Mouse (Mus musculus): ENCODE data around the gene Zfp462. TPM values are rescaled to one million over a fixed set of nuclear protein-coding genes. Genes with fewer than 3 reads are reported as not detected.
A peak's percentile ranks its signal among the peaks of the same experiment; 100 is the strongest.
"Not testable (repeated sequence)": the region's sequence is repeated elsewhere in the genome, so short reads cannot be mapped to it uniquely, and the experiment has no call there.

Gene Zfp462
- polyA plus RNA-seq, 1 experiment from 2014 or later: 1.1 TPM

DNA sequence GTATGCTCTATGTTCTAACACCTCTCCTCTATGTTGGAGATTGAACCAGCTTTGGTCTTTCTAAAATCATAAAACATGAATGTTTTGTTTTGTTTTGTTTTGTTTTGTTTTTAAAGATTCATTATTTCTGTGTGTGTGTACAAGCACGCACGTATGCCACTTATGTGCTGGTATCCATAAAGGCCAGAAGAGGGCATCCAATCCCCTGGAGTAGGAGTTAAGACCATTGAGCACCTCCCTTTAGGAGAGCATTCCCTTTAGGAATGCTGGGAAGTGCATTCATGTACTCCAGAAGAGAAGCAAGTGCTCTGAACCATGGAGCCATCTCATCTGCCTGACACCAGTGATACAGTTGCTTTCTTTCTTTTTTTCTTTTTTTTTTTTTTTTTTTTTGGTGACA, 21.5 kb upstream of the Zfp462 start:
- Histone ChIP-seq H3K4me3 (ENCODE audit: low read depth, low read length) (no peak overlapping the region), H3K9me3 (ENCODE audit: control insufficient read depth) (no peaks in the 10 kb centered on the region), H3K27ac (ENCODE audit: low read depth, low read length) (no peak overlapping the region), H3K9ac (ENCODE audit: low read depth, low read length) (no peak overlapping the region), H3K4me2 (replicated peaks; ENCODE audit: low read depth) (no peak overlapping the region), H3K4me1 (replicated peaks; ENCODE audit: control insufficient read depth, insufficient read depth, low read length) (no peaks in the 10 kb centered on the region), H3K36me3 (ENCODE audit: control insufficient read depth, insufficient read depth) (no peaks in the 10 kb centered on the region), H3K27me3 (replicated peaks; ENCODE audit: control insufficient read depth, insufficient read depth, low read length) (no peaks in the 10 kb centered on the region)
- 89% methylated on average over 2 of the region's 2 CpGs for WGBS
- TF ChIP-seq CTCF (IDR thresholded peaks at IDR 0.05; ENCODE audit: low read depth): peak; percentile 55
- no peak for ATAC-seq

DNA sequence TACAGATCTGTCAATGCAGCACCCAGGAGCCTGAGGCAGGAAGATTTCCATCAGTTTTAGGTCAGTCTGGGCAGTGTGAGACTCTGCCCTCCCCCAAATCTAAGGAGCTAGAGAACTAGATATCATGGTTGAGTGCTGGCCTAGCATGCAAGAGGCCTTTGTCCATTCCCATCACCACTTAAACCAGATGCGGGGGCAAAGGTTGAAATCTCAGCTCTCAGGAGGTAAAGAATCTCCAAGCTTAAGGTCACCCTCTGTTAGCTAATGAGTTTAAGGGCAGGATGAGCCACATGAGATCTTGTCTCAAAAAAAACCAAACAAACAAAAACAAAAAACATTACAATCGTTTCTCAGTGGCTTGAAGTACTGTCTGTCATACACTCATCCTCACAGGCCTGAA, 20.5 kb upstream of the Zfp462 start:
- no peak overlapping the region for H3K27ac ChIP-seq (ENCODE audit: low read depth, low read length)
- H3K4me2 ChIP-seq (replicated peaks; ENCODE audit: low read depth): no peak overlapping the region
- no peaks in the 10 kb centered on the region for H3K27me3 ChIP-seq (replicated peaks; ENCODE audit: control insufficient read depth, insufficient read depth, low read length)
- ATAC-seq: no peak
- no peaks in the 10 kb centered on the region for H3K36me3 ChIP-seq (ENCODE audit: control insufficient read depth, insufficient read depth)
- 91% methylated on average over 2 of the region's 2 CpGs for WGBS
- no peaks in the 10 kb centered on the region for H3K4me1 ChIP-seq (replicated peaks; ENCODE audit: control insufficient read depth, insufficient read depth, low read length)
- H3K9me3 ChIP-seq (ENCODE audit: control insufficient read depth): no peaks in the 10 kb centered on the region
- no peak overlapping the region for H3K4me3 ChIP-seq (ENCODE audit: low read depth, low read length)
- H3K9ac ChIP-seq (ENCODE audit: low read depth, low read length): no peak overlapping the region
- TF ChIP-seq CTCF (IDR thresholded peaks at IDR 0.05; ENCODE audit: low read depth): no peak

DNA sequence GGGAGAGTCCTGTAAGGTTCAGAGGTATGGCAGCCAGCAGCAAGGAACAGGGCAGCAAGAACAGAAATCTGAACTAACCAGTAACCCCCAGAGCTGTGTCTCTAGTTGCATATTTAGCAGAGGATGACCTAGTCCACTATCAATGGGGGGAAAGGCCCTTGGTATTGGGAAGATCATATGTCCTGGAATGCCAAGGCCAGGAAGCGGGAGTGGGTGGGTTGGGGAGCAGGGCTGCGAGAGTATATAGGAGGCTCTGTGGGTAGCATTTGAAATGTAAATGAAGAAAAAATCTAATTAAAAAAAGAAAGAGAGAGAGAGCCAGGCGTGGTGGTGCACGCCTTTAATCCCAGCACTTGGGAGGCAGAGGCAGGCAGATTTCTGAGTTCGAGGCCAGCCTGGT, 18.4 kb upstream of the Zfp462 start:
- not testable (repeated sequence) for H3K4me2 ChIP-seq (replicated peaks; ENCODE audit: low read depth); ATAC-seq; H3K9me3 ChIP-seq (ENCODE audit: control insufficient read depth); H3K27me3 ChIP-seq (replicated peaks; ENCODE audit: control insufficient read depth, insufficient read depth, low read length); H3K4me3 ChIP-seq (ENCODE audit: low read depth, low read length); H3K27ac ChIP-seq (ENCODE audit: low read depth, low read length); H3K36me3 ChIP-seq (ENCODE audit: control insufficient read depth, insufficient read depth); H3K9ac ChIP-seq (ENCODE audit: low read depth, low read length); H3K4me1 ChIP-seq (replicated peaks; ENCODE audit: control insufficient read depth, insufficient read depth, low read length)
- 95% methylated on average over 5 of the region's 5 CpGs for WGBS

DNA sequence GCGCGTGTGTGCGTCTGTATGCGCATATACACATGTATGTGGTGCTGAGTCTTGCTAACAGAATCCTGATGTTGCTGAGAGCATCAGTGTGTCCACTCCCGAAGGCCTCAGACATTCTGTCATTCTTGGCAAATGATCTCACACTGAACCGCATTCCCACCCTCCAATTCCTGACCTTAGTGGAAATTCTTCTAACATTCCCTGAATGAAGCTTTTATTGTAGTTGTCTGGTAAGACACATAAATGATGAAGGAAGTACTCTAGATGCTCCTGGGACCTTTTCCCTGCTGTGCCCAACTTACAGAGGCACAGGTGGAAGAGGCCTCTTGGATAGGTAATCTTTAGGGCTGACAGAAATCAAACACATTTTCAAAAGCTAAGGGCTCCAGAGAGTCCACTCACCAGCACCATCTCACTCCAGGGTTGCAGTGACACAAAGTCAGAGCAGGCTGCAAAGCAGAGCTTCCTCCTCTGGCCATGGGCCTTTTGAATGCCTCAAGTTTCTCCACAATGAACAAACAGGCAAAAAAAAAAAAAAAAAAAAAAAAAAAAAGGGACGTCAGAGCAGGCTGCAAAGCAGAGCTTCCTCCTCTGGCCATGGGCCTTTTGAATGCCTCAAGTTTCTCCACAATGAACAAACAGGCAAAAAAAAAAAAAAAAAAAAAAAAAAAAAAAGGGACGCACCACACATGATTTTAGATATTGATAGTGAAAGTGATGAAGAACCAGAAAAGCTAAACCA, 17.4 kb upstream of the Zfp462 start:
- not testable (repeated sequence) for H3K36me3 ChIP-seq (ENCODE audit: control insufficient read depth, insufficient read depth); ATAC-seq; H3K9me3 ChIP-seq (ENCODE audit: control insufficient read depth); H3K4me3 ChIP-seq (ENCODE audit: low read depth, low read length); H3K9ac ChIP-seq (ENCODE audit: low read depth, low read length); H3K4me2 ChIP-seq (replicated peaks; ENCODE audit: low read depth); H3K4me1 ChIP-seq (replicated peaks; ENCODE audit: control insufficient read depth, insufficient read depth, low read length); H3K27ac ChIP-seq (ENCODE audit: low read depth, low read length); H3K27me3 ChIP-seq (replicated peaks; ENCODE audit: control insufficient read depth, insufficient read depth, low read length)
- 77% methylated on average over 8 of the region's 8 CpGs for WGBS

DNA sequence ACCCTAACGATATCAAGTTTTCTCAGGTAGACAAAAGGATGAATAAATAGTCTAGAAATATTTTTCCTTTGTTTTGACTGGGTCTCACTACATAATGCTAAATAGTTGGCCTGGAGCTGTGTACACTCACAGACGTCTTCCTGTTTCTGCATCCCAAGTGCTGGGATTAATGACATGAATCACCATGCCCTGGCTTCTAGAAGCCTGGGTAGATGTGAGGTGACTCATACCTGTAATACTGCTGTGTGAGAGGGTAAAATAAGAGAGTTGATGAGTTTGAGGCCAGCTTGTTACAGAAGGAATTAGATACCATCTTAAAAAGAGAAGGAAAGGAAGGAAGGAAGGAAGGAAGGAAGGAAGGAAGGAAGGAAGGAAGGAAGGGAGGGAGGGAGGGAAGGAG, 15.2 kb upstream of the Zfp462 start:
- Histone ChIP-seq H3K4me2 (replicated peaks; ENCODE audit: low read depth) (no peak overlapping the region), H3K4me1 (replicated peaks; ENCODE audit: control insufficient read depth, insufficient read depth, low read length) (no peaks in the 10 kb centered on the region)
- WGBS: 73% methylated on average over 2 of the region's 2 CpGs

DNA sequence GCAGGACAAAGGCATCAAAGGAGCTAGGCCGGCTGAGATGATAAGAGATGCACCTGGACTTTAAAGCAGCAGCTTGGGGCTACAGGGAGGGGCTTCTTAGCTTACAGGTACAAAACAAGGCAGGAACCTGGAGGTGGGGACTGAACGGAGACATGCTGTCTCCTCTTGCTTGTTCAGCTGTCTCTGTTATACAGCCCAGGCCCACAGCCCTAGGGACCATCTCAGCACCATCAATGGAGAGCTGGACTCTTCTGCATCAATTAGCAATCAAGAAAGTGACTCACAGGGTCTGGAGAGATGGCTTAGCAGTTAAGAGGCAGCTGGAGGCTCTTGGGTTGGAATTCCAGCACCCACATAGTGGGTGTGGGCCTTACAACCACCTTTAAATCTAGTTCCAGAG, 12.2 kb upstream of the Zfp462 start:
- no peak overlapping the region for H3K9ac ChIP-seq (ENCODE audit: low read depth, low read length)
- WGBS: 11% methylated on average over 2 of the region's 2 CpGs
- no peaks in the 10 kb centered on the region for H3K9me3 ChIP-seq (ENCODE audit: control insufficient read depth)
- TF ChIP-seq CTCF (IDR thresholded peaks at IDR 0.05; ENCODE audit: low read depth): no peak
- H3K4me2 ChIP-seq (replicated peaks; ENCODE audit: low read depth): no peak overlapping the region
- no peak for ATAC-seq
- no peak overlapping the region for H3K4me3 ChIP-seq (ENCODE audit: low read depth, low read length)
- no peaks in the 10 kb centered on the region for H3K27me3 ChIP-seq (replicated peaks; ENCODE audit: control insufficient read depth, insufficient read depth, low read length)
- no peak overlapping the region for H3K27ac ChIP-seq (ENCODE audit: low read depth, low read length)
- H3K4me1 ChIP-seq (replicated peaks; ENCODE audit: control insufficient read depth, insufficient read depth, low read length): no peaks in the 10 kb centered on the region
- no peaks in the 10 kb centered on the region for H3K36me3 ChIP-seq (ENCODE audit: control insufficient read depth, insufficient read depth)

More for the DNA sequence above, 15.2 kb upstream of the Zfp462 start:
- no peak for ATAC-seq
- Histone ChIP-seq H3K9me3 (ENCODE audit: control insufficient read depth) (no peaks in the 10 kb centered on the region), H3K27me3 (replicated peaks; ENCODE audit: control insufficient read depth, insufficient read depth, low read length) (no peaks in the 10 kb centered on the region), H3K4me3 (ENCODE audit: low read depth, low read length) (no peak overlapping the region), H3K36me3 (ENCODE audit: control insufficient read depth, insufficient read depth) (no peaks in the 10 kb centered on the region), H3K27ac (ENCODE audit: low read depth, low read length) (no peak overlapping the region), H3K9ac (ENCODE audit: low read depth, low read length) (no peak overlapping the region)
- no peak for TF ChIP-seq CTCF (IDR thresholded peaks at IDR 0.05; ENCODE audit: low read depth)

DNA sequence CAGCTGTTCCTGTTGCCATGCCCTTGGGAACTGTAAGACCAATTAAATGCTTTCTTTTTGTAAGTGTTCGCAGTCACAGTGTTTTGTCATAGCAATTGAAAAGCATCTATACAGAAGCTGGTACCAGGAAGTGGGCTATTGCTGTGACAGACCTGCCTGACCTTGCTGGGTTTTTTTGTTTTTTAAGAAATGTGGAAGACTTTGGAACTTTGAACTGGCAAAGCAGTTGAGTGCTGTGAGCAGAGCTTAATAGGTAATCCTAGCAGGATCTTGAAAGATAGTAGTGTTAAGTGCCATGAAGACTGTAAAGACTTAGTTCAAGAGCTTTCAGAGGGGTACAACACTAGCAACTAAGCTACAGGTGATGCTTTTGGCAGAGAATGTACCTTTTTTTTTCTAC, 7.7 kb upstream of the Zfp462 start:
- no peak for ATAC-seq
- no peaks in the 10 kb centered on the region for H3K9me3 ChIP-seq (ENCODE audit: control insufficient read depth)
- H3K4me2 ChIP-seq (replicated peaks; ENCODE audit: low read depth): no peak overlapping the region
- no peak overlapping the region for H3K27ac ChIP-seq (ENCODE audit: low read depth, low read length)
- H3K9ac ChIP-seq (ENCODE audit: low read depth, low read length): no peak overlapping the region
- WGBS: 88% methylated on average over 1 of the region's 1 CpGs
- H3K4me3 ChIP-seq (ENCODE audit: low read depth, low read length): no peak overlapping the region
- H3K4me1 ChIP-seq (replicated peaks; ENCODE audit: control insufficient read depth, insufficient read depth, low read length): no peaks in the 10 kb centered on the region
- no peaks in the 10 kb centered on the region for H3K36me3 ChIP-seq (ENCODE audit: control insufficient read depth, insufficient read depth)
- TF ChIP-seq CTCF (IDR thresholded peaks at IDR 0.05; ENCODE audit: low read depth): no peak
- H3K27me3 ChIP-seq (replicated peaks; ENCODE audit: control insufficient read depth, insufficient read depth, low read length): no peaks in the 10 kb centered on the region

All from intestine, postnatal 0 days (tissue).